Mouse (Mus musculus): ENCODE data around the gene Ankrd60.

Ankrd60 gene

DNA sequence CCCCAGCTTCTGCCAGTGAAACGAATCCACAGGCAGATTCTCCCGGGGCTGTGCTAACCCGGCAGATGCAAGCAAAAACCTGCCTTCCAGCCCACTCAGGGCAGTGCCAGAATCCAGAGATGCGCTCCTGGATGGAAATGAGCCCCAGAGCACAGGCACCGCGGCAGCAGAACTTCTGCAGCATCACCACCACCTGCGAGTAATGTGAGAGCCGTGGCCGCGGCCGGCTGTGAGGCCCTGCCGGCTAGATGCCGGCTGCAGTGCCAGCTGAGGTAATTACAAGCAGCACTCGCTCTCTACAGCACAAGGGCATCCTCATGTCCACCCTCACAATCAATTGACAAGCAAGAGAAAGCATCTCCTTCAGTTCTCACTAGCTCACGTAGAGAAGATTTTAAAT is 6.2 kb upstream of the Ankrd60 start:
- DNase-seq (ENCODE audit: low read depth, low spot score), result no peak

DNA sequence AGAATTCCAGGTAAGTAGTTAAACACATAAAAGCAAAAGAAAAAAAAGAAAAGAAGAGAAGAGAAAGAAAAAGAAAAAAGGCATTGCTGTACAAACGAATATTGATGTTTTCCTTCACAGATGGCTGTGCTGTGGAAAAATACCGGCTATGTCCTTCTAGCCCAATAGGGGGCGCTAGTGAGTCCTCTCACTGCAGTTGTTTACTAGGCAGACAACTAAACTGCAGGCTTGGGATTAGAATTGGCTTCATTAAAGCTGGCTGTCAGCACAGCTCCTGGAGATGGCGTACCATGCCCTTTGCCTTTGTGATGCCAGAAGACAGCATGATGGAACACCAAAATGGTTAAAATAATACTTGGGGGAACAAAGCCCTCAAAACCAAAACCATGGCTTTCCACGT is 5.3 kb upstream of the Ankrd60 start:
- no peak for DNase-seq (ENCODE audit: low read depth, low spot score)

DNA sequence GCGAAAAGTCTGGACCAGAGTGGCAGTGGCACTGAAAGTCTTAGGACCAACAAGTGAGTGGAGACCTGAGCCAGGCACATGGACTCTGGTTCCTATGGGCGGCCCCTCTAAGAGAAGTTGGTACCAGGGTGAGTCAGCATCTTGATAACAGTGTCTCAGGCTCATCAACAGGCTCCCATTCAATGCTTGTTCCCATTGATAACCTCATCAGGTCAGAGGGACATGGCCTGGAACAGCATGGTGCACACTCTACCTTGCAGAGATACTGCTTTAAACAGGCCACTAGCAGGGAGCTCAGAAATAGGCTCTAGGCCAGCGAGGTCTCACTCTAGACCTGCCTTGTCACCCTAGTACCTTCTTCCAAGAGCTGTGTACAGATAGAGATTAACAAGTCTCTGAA is 4.7 kb upstream of the Ankrd60 start:
- DNase-seq (ENCODE audit: low read depth, low spot score), result no peak

DNA sequence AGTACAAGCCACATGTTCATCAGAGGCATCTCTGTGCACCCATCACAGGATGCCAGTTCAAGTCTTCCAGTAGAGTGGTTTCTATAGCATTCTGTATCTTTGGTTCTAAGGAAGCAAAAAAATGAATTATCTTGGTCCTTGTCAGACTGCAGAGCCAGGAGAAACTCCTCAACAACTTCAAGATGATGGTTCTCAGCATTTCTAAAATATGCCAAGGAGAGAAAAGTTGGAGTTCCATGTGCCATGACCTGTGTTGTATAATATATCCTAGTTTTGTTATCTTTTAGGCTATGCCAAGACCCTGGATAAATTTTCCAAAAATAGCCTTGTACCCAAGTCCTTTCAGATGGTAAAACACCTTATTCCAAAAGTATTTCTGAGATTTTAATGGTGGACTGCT is 2.9 kb upstream of the Ankrd60 start:
- no peak for DNase-seq (ENCODE audit: low read depth, low spot score)

DNA sequence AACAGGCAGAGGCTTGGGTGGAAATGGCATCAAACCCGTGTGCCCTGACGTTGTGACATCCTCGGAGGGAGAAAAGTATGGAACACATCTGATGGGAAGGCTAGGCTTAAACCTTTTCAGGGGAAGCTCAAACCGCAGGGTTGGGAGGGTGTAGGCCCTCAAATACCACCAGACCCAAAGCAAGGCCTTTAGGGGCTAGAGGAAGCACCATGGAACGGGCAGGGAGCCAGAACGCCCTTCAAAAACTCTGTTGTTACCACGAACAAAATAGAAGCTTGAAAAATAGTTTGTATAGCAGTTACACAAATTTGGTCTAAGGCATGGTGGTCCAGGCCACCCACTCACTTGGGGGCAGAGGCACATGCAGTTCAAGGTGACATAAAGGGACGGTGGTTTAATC is 430 bp upstream of the Ankrd60 start:
- DNase-seq (ENCODE audit: low read depth, low spot score), result no peak

DNA sequence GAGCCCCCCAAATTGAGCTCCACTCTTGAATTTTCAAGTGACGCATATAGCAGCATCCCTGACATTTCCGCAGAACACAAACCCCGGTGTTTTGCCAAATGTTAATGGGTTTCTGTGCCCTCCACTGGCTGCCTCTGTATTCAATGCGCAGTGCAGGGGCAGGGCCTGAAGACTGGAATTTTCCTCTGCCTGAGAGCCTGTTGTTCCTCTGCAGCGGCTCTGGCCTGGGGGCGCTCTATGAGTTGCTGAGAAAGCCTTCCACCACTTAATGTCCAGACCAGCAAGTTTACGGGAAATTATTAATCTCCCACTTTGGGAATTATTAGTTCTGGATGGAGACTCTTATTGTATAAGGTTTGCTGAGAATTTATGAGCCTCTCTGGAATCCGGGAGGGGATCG is 14.0 kb downstream of the Ankrd60 start:
- no peak for DNase-seq (ENCODE audit: low read depth, low spot score)

DNA sequence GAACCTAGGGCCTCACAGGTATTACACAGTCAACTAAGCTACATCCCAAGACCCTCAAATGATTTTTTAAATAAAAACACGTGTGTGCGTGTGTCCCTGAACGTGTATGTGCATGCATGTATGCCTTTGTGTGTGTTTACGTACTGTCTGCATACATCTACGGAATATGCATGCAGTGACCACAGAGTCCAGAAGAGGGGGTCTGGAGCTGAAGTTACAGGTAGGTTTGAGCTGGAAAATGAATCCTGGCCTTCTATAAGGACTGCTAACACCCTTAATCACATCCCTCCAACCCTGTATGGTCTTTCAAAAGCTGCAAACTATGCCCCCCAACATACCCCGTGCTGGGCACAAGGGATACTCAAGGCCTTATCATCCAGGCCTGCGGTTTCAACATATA is 14.8 kb downstream of the Ankrd60 start:
- no peak for DNase-seq (ENCODE audit: low read depth, low spot score)

DNA sequence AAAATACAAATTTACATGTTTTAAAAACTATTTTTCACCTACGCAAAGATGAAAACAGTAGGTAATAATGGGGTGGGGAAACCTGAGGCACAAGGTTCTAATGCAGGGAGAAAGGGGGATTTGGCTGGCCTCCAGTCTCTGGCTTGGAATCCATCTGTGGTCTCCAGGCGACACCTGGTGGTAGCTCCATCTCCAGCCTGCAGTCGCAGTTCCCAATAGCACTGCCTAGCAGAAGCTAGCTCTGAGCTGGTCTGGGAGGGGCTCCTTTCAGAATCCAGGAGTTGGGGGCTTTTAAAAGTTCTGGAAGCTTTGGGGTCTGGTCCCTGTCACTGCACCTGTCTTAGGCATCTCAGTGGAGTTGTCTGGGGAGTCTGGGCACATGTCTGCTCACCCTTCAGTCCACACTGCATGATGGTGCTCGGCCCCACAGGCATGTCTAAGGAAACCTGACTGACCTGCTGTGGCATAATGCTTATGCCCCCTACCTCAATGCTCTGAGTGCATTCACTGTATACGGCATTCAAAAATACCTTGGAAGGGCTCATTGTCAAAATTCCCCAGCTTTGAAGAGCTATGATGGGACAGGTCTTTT is 16.2 kb downstream of the Ankrd60 start:
- peak; percentile 51 for DNase-seq (ENCODE audit: low read depth, low spot score)

DNA sequence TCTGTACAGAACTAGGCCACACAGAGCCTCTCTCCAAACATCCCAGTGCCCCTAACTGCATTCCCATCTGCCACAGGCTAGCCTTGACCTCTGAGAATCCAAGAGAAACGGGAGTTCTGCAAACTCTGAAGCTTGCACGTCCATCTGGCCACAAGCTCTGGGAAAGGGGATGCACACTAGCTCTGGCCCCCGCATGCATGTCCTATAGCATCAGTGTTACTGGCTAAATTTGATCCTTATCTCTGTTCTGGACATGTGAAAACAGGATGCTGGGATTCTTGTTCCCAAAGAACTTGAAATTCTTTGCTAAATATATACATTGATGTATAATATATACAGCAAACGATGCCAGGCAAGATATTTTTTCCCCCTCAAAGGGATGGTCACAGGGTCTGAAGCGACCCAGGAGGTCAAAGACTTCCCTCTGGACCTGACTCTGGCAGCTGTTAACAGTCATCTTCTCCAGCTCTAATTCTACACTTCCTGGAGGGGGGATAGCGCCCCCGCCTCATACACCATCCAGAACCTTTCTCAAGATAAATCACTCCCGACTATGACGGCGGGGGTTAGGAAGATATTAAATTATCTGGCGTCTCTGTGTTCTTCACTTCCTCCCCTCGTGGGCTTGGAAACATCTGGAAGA is 19.3 kb downstream of the Ankrd60 start:
- DNase-seq (ENCODE audit: low read depth, low spot score), result no peak

DNA sequence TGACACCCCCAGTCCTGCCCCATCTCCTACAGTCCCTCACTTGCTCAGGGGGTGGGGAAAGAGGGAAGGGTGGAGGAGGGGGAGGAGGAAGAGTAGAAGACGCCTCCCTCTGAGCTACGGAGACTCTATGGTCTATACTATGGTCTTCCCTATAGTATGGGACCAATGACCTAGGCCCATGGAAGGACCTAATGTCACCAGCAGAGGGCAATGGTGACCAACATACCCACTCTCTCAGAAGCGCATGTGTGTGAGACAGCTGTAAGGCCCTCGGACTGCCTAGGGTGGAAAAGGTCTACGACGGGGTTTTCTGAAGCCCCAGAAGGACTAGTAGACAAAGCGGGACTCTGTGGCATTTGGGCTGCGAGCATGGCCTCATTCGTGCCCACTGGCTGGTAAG is 24.3 kb downstream of the Ankrd60 start:
- no peak for DNase-seq (ENCODE audit: low read depth, low spot score)

DNA sequence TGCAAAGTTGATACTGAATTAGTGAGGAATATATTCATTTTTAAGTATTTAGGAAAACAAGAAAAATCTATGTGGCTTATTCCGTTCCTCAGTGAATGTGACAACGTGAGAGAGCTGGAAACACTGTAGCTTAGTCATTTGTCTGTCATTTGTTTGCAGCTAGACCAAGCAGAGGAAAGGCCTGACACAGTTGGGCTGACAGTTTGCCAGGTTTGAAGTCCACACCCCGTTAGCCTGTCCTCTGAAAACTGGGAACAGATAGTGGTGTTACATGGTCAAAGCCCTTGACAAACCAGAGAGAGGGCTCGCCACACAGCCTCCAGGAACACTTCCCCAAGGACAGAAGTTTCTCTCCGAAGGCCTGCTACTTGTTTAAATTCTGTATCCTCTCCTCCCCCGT is 27.5 kb downstream of the Ankrd60 start:
- no peak for DNase-seq (ENCODE audit: low read depth, low spot score)

DNA sequence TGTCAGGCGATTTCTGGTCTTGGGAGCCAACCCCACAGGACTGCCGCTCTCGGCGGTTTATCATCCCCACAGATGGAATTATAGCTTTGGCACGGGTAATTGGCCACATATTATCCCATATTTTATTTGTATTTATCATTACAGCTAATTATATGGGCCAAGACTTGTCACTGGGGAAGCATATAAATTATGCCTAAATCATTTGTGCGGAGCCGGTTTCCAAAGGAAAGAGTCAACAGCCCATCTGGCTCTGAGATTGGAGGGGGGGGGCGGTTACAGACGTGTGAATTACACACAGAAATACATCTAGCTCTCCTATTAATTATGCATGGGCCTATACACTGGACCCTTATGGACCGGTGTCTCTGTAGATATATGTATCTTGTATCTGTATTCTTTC is 28.9 kb downstream of the Ankrd60 start:
- DNase-seq (ENCODE audit: low read depth, low spot score), result no peak

DNA sequence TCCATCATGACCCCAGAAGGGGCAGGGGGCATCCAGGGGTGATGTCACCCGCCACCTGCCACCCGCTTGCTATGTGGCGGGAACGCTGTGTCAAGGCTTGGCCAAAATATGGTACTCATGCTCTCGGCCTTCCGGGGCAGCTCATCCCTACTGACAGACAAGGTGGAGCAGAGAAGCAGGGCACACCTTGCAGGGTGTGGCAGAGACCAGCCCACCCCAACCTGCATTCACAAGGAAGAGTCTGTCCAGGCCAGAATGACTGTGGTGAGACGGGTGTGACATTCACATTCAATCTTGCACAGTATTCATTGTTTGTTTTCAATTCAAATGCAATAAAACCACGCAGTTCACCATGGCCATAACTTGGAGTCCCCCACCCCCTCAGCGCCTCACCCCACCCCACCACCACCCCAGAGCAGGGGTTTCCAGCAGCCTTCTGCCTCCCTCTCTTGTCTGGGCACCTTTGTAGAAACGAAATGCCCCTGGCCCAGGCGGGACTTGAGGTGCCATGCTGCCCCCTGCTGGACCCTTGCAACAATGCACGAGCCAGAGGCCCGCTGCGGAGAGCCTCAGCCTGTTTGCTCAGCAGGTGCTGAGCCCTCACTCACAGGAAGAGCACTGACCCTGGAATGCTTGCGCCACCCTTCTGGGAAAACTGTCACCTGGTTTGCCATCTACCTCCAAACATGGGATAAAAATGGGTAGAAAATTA is 32.0 kb downstream of the Ankrd60 start:
- peak; percentile 74 for DNase-seq (ENCODE audit: low read depth, low spot score)

DNA sequence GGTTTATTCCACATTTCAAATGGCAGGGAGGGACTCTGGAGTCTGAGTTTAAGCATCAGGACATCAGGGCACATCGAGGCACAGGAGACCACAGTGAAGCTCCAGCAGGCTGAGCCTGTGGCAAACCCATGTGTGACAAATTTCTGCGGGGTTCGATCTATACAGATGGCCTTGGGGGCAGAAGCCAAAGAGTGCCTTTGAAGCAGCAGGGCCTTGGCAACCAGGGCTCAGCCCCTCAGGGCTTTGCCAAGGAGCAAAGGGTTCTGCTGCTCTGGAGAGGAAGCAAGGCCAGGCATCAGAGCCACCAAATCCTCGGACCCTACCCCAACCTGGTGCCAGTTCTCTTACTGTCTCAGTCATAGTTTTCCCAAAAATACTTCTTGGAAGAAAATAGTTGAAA is 35.4 kb downstream of the Ankrd60 start:
- no peak for DNase-seq (ENCODE audit: low read depth, low spot score)

DNA sequence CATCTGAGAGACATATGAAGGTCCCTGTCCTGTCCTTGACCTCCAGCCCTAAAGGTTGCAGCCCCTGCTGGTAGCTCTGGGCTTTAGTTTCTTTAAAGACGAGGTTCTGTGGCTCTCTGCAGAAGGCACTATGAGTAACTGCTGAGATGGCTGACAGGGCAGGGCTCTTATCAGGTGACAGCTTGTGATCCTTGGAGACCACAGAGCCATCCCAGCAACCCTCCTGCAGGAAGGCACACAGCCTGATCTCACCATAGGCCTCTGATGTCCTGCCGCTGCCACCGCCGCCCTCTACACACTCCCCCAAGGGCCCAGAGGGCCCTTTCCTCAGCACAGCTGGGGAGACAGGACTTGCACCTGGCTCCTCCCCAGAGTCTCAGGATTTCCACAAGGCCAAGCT is 36.4 kb downstream of the Ankrd60 start:
- no peak for DNase-seq (ENCODE audit: low read depth, low spot score)

DNA sequence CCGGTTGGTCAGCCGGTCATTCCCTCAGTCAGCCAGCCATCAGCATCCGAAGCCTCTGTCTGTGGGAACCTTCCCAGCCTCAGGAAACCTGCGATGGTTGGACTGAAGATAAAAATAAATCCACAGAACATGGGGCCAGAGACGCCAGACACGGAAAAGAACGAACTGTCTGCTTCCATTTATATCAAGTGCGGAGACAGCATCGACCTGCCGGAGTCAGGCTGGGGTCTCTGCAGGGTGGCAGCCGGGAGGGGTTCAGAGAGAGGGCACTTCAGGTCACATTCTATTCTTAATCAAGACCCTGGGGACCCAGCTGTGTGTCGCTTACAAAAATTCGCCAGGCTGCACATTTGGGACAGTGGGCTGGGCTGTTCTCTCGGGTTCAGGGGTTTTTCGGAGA is 38.4 kb downstream of the Ankrd60 start:
- DNase-seq (ENCODE audit: low read depth, low spot score), result no peak

DNA sequence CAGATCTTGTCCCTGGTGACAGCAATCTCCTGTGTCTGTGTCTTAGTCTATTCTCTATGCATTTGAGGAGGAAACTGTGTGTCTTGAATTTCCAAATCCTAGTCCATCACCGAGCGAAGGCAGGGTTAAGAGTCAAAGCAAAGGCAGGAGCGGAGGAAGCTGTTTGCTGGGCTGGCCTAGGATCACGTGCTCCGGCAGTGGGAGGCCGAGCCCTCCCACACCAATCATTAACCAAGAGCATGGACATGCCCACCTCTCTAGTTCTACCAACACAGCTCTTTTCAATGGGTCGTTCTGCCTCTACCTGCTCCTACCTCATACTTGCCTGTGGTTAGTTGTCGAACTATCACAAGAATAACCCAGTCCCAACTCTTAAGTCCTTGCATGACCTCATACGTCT is 42.3 kb downstream of the Ankrd60 start:
- DNase-seq (ENCODE audit: low read depth, low spot score), result no peak

DNA sequence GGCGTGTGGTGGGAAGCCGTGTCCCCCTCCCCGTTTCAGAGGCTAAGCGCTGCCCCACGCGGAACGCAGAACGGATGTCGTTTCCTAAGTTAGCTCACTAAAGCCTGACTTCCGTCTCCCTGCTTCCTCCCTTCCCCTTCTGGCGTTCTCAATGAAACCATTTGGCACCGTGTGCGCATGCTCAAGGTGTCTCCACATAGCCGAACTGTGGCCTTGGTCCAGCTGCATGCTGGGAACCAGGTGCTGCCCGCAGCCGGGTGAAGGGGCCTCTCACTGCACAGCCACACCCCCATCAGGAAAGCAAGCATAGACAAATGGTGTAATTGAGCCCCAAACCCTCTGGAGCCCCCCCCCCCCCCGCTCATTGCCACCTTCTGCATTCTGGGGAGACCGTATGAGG is 42.8 kb downstream of the Ankrd60 start:
- no peak for DNase-seq (ENCODE audit: low read depth, low spot score)

DNA sequence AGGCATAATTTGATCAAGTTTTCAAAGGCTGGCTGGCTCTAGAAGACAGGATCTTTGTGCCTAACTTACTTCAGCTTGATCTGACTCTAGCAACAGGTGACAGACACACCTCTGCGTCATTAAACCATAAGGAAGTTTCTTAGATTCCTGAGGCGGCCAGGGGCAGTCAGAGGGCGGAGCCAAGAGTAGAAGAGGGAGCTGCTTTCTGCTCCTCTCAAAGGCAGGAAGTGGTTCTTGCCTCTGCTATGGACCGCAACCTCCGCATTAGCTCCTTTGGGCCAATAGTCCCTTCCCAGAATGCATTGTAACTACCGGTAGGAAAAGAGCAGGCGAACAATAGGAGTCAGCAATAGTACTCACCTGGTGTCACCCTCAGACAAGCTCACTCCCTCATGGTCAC is 43.6 kb downstream of the Ankrd60 start:
- DNase-seq (ENCODE audit: low read depth, low spot score), result no peak

DNA sequence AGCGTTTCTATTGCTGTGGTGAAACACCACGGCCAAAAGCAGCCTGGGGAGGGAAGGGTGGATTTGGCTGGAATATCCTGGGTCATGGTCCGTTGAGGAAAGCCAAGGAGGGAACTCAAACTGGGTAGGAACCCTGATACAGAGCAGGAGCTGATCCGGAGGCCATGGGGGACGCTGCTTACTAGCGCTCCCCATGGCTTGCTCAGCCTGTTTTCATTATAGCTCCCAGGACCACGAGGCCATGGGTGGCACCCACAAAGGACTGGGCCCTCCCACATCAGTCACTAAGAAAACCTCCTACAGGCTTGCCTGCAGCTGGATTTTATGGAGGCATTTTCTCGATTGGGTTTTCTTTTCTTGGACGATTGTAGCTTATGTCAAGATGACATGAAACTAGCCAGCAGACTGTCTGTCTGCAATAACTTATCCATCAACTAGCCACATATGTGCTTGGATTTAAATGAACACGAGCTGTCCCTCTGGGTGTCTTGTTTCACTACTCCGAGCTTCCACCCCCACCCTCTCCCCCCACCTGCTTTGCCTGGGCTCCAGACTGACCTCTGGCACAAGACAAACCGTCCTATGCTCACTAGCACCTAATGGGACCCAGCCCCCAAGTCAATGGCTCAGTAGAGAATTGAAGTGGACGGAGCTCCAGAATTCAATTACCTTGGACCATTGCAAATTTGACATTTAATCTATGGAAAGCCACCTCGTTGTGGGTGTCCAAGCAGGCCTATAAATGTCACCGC is 45.3 kb downstream of the Ankrd60 start:
- DNase-seq (ENCODE audit: low read depth, low spot score), result no peak

DNA sequence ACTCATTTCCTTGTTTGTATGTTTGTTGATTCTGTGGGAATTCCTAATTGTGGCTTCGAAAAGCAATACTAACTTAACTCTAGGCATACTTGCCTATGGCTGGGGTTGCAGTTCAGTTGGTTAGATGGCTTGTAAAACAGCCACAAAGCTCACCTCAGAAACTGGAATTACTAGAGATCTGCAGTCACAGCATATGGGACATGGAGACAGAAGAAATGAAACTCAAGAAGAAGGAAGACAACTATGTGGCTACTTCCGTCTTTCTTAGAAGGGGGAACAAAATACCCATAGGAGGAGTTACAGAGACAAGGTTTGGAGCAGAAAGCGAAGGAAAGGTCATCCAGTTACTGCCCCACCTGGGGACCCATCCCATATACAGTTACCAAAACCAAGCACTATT is 49.7 kb downstream of the Ankrd60 start:
- DNase-seq (ENCODE audit: low read depth, low spot score), result no peak

DNA sequence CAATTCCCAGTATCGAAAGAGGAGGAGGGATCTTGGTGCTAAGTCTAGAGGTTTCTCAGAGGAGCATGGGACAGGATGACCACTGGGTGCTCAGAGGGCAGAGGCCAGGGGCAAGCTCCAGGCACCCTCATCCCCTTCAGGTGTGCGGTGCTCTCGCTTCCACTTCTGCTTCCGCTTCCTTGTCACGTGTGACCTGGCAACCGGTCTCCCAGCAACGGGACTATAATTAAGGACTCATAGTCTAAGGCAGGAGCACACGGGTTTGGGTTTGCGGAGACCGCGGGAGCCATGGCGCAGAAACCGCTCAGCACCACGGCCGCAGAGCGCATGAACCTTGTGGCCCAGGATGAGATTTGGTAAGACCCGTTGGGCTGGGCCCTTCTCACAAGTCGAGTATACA is 55.8 kb downstream of the Ankrd60 start, which contains the start of gene 1700021F07Rik:
TSS of gene 1700021F07Rik (plus strand) at position 211 of the 400 bp plus-strand sequence.
- no peak for DNase-seq (ENCODE audit: low read depth, low spot score)
